In genomic region chr11:12234126-12234525, GRCm38 (mm10) we compare ENCODE assay signal across 30 mouse cellular contexts.
DNase-seq lines count a peak whose midpoint lies in the region; ATAC-seq and TF ChIP-seq lines count a peak whose summit lies in the region.
"Had no signal": no experiment of that assay in that cellular context is flagged by ENCODE, and none has a peak within 500 bp of the region (broad histone marks: within the 10 kb centered on the region; RNA-seq: fewer than 3 reads in every experiment).

No protein-coding gene starts in this region.

- peaks cover 3% of the 10 kb centered on the region; the same call in 1 of the 2 replicates for H3K4me1 ChIP-seq in kidney, adult 2 months (ENCODE audit: control insufficient read depth, insufficient read depth, low read length)
- H3K4me1 ChIP-seq in lung, postnatal 0 days (ENCODE audit: insufficient read depth, low read depth, low read length), result 0 out of 2 replicates have a peak, but pooled peaks cover 4% of the 10 kb centered on the region
- H3K4me1 ChIP-seq in intestine, embryonic 15.5 days (replicated peaks), result no peaks in the 10 kb centered on the region
- H3K4me1 ChIP-seq: embryonic facial prominence, embryonic 10.5 days; forebrain, embryonic 10.5 days; hindbrain, embryonic 10.5 days had no signal

- H3K4me2 ChIP-seq in lung, postnatal 0 days (replicated peaks; ENCODE audit: low read depth, low read length), result no peak overlapping the region
- H3K4me2 ChIP-seq in intestine, embryonic 15.5 days (replicated peaks), result no peak overlapping the region
- H3K4me2 ChIP-seq: embryonic facial prominence, embryonic 13.5 days; forebrain, embryonic 13.5 days; heart, embryonic 12.5 days; heart, embryonic 15.5 days; hindbrain, embryonic 13.5 days had no signal

- ATAC-seq in lung, postnatal 0 days, result no peak
- no peak for ATAC-seq in intestine, embryonic 15.5 days
- ATAC-seq: CD4-positive, CD25-positive, alpha-beta regulatory T cell, adult 4 months; forebrain, embryonic 13.5 days; forebrain, embryonic 16.5 days; hindbrain, embryonic 16.5 days; intestine, embryonic 16.5 days had no signal

- H3K27ac ChIP-seq in kidney, adult 2 months (ENCODE audit: insufficient read depth, low read depth, low read length), result no peak overlapping the region
- no peak overlapping the region for H3K27ac ChIP-seq in lung, postnatal 0 days (ENCODE audit: low read length)
- H3K27ac ChIP-seq in intestine, embryonic 15.5 days, result no peak overlapping the region
- H3K27ac ChIP-seq: embryonic facial prominence, embryonic 10.5 days; embryonic facial prominence, embryonic 13.5 days; forebrain, embryonic 10.5 days; forebrain, embryonic 13.5 days; heart, embryonic 15.5 days; hindbrain, embryonic 10.5 days; hindbrain, embryonic 13.5 days had no signal

- H3K36me3 ChIP-seq in kidney, adult 2 months (ENCODE audit: control insufficient read depth, insufficient read depth, low read length), result no peaks in the 10 kb centered on the region
- no peaks in the 10 kb centered on the region for H3K36me3 ChIP-seq in lung, postnatal 0 days (ENCODE audit: insufficient read depth, low read length)
- no peaks in the 10 kb centered on the region for H3K36me3 ChIP-seq in intestine, embryonic 15.5 days
- H3K36me3 ChIP-seq: embryonic facial prominence, embryonic 10.5 days; embryonic facial prominence, embryonic 13.5 days; forebrain, embryonic 10.5 days; heart, embryonic 12.5 days; heart, embryonic 15.5 days; hindbrain, embryonic 10.5 days; hindbrain, embryonic 13.5 days had no signal

- TF ChIP-seq POLR2A in kidney, adult 2 months (IDR thresholded peaks at IDR 0.05; ENCODE audit: low read depth, low read length), result no peak

- WGBS in kidney, adult 2 months, result 88% methylated on average over 1 of the region's 1 CpGs
- WGBS in lung, postnatal 0 days, result 70% methylated on average over 1 of the region's 1 CpGs
- WGBS in intestine, embryonic 15.5 days, result 83% methylated on average over 1 of the region's 1 CpGs

- H3K27me3 ChIP-seq in kidney, adult 2 months (replicated peaks; ENCODE audit: control insufficient read depth, insufficient read depth, low read length), result no peaks in the 10 kb centered on the region
- no peaks in the 10 kb centered on the region for H3K27me3 ChIP-seq in lung, postnatal 0 days (replicated peaks; ENCODE audit: insufficient read depth, low read length)
- H3K27me3 ChIP-seq in intestine, embryonic 15.5 days (replicated peaks), result no peaks in the 10 kb centered on the region
- H3K27me3 ChIP-seq: embryonic facial prominence, embryonic 13.5 days; heart, embryonic 12.5 days; heart, embryonic 15.5 days; hindbrain, embryonic 13.5 days; Patski had no signal

- no peak for TF ChIP-seq CTCF in kidney, adult 2 months (conservative IDR thresholded peaks at IDR 0.05; ENCODE audit: insufficient read depth, insufficient read length, low read depth, low read length)
- no peak for TF ChIP-seq CTCF in lung, postnatal 0 days (IDR thresholded peaks at IDR 0.05)

- H3K9me3 ChIP-seq in lung, postnatal 0 days (ENCODE audit: low read length), result no peaks in the 10 kb centered on the region
- H3K9me3 ChIP-seq in intestine, embryonic 15.5 days, result no peaks in the 10 kb centered on the region
- H3K9me3 ChIP-seq: embryonic facial prominence, embryonic 10.5 days; embryonic facial prominence, embryonic 13.5 days; forebrain, embryonic 10.5 days; forebrain, embryonic 13.5 days; heart, embryonic 12.5 days; heart, embryonic 15.5 days; hindbrain, embryonic 10.5 days; hindbrain, embryonic 13.5 days had no signal

- no peak overlapping the region for H3K9ac ChIP-seq in lung, postnatal 0 days (replicated peaks; ENCODE audit: low read depth)
- no peak overlapping the region for H3K9ac ChIP-seq in intestine, embryonic 15.5 days
- H3K9ac ChIP-seq: embryonic facial prominence, embryonic 13.5 days; forebrain, embryonic 13.5 days; heart, embryonic 12.5 days; heart, embryonic 15.5 days; hindbrain, embryonic 13.5 days had no signal

- H3K4me3 ChIP-seq in kidney, adult 2 months (ENCODE audit: insufficient read depth, low read depth, low read length), result no peak overlapping the region
- H3K4me3 ChIP-seq in lung, postnatal 0 days (ENCODE audit: low read depth, low read length), result no peak overlapping the region
- no peak overlapping the region for H3K4me3 ChIP-seq in intestine, embryonic 15.5 days (replicated peaks)
- H3K4me3 ChIP-seq: embryonic facial prominence, embryonic 10.5 days; embryonic facial prominence, embryonic 13.5 days; erythroblast, embryonic 14.5 days; forebrain, embryonic 10.5 days; forebrain, embryonic 13.5 days; heart, embryonic 12.5 days; heart, embryonic 15.5 days; hindbrain, embryonic 10.5 days; hindbrain, embryonic 13.5 days had no signal

- no peak for TF ChIP-seq EP300 in lung, postnatal 0 days (IDR thresholded peaks at IDR 0.05)

- DNase-seq in kidney, adult 2 months, result peak; percentile 13
- no peak for DNase-seq in kidney, postnatal 14 days
- peak; percentile 12 for DNase-seq in lung, postnatal 36 days
- DNase-seq in lung, postnatal 0 days (ENCODE audit: low spot score), result no peak
- peak; percentile 41 for DNase-seq in fibroblast of lung, adult 2 months (ENCODE audit: low read depth)
- DNase-seq: adrenal gland, postnatal 10 days; adrenal gland, postnatal 36 days; cerebellum, adult 11 months; cerebellum, adult 2 months; cerebellum, adult 9-11 months; cerebellum, postnatal 25 days; gastrocnemius, postnatal 10 days; gastrocnemius, postnatal 36 days; heart, postnatal 10 days; heart, postnatal 36 days had no signal

Comparison
In these comparisons a context has a peak if more than half of its experiments do, and no peak if none do; other contexts are left out.
1. DNase-seq: peak in kidney, adult 2 months (single experiment), lung, postnatal 36 days (single experiment) and fibroblast of lung, adult 2 months (single experiment); none in kidney, postnatal 14 days (single experiment) and lung, postnatal 0 days (single experiment).